Mouse (Mus musculus): Measurements from ENCODE around the gene Ushbp1. TPM values are rescaled to one million over a fixed set of nuclear protein-coding genes. Genes with fewer than 3 reads are reported as not detected.
A peak's percentile ranks its signal among the peaks of the same experiment; 100 is the strongest.

Gene Ushbp1
- polyA plus RNA-seq, 1 experiment from 2014 or later: 6.8 TPM

- 39% methylated on average over 8 of the region's 8 CpGs for WGBS
- H3K36me3 ChIP-seq: peaks cover 24% of the 10 kb centered on the region
- H3K4me3 ChIP-seq: peak overlapping the region; percentile 30
- H3K27me3 ChIP-seq (replicated peaks): no peaks in the 10 kb centered on the region; the same call in 1 of the 2 replicates
- ATAC-seq (ENCODE audit: low FRiP score, low read depth): no peak
- no peak overlapping the region; the same call in 1 of the 2 replicates for H3K27ac ChIP-seq
- no peaks in the 10 kb centered on the region for H3K9me3 ChIP-seq
- H3K9ac ChIP-seq: peak overlapping the region; percentile 51; the same call in 1 of the 2 replicates
- H3K4me1 ChIP-seq: peaks cover 51% of the 10 kb centered on the region
- H3K4me2 ChIP-seq (replicated peaks): peak overlapping the region; percentile 66
Measured at GRCm38 (mm10) chr8:71376423-71377030, 19.1 kb downstream of the Ushbp1 start.

- peaks cover 24% of the 10 kb centered on the region for H3K36me3 ChIP-seq
- ATAC-seq (ENCODE audit: low FRiP score, low read depth): peak; percentile 3
- WGBS: 7% methylated on average over 74 of the region's 74 CpGs
- H3K4me2 ChIP-seq (replicated peaks): peak overlapping the region; percentile 66
- peak overlapping the region; percentile 30 for H3K4me3 ChIP-seq
- peak overlapping the region; percentile 64; the same call in 1 of the 2 replicates for H3K27ac ChIP-seq
- peaks cover 51% of the 10 kb centered on the region for H3K4me1 ChIP-seq
- H3K9me3 ChIP-seq: no peaks in the 10 kb centered on the region
- H3K9ac ChIP-seq: peak overlapping the region; percentile 51
- no peaks in the 10 kb centered on the region; the same call in 1 of the 2 replicates for H3K27me3 ChIP-seq (replicated peaks)
Measured at GRCm38 (mm10) chr8:71375581-71376422, 19.8 kb downstream of the Ushbp1 start.

- Histone ChIP-seq H3K9ac (no peak overlapping the region), H3K9me3 (no peaks in the 10 kb centered on the region), H3K4me2 (replicated peaks) (no peak overlapping the region), H3K4me3 (no peak overlapping the region), H3K27me3 (replicated peaks) (no peaks in the 10 kb centered on the region; the same call in 1 of the 2 replicates), H3K27ac (no peak overlapping the region), H3K36me3 (peaks cover 27% of the 10 kb centered on the region), H3K4me1 (peaks cover 45% of the 10 kb centered on the region)
- 81% methylated on average over 17 of the region's 17 CpGs for WGBS
- ATAC-seq (ENCODE audit: low FRiP score, low read depth): no peak
Measured at GRCm38 (mm10) chr8:71374616-71375206, 20.9 kb downstream of the Ushbp1 start.

GRCm38 (mm10) chr8:71373000-71373399 lies 22.6 kb downstream of the Ushbp1 start:
- Histone ChIP-seq H3K9ac (no peak overlapping the region), H3K27me3 (replicated peaks) (no peaks in the 10 kb centered on the region; the same call in 1 of the 2 replicates), H3K4me2 (replicated peaks) (no peak overlapping the region), H3K9me3 (no peaks in the 10 kb centered on the region), H3K36me3 (peaks cover 30% of the 10 kb centered on the region), H3K4me1 (peaks cover 36% of the 10 kb centered on the region), H3K4me3 (no peak overlapping the region), H3K27ac (no peak overlapping the region)
- no peak for ATAC-seq (ENCODE audit: low FRiP score, low read depth)
- 93% methylated on average over 3 of the region's 3 CpGs for WGBS

GRCm38 (mm10) chr8:71372427-71372826 lies 23.2 kb downstream of the Ushbp1 start:
- Histone ChIP-seq H3K9ac (no peak overlapping the region), H3K27ac (no peak overlapping the region), H3K36me3 (peaks cover 26% of the 10 kb centered on the region), H3K27me3 (replicated peaks) (no peaks in the 10 kb centered on the region; the same call in 1 of the 2 replicates), H3K4me1 (peaks cover 41% of the 10 kb centered on the region), H3K4me2 (replicated peaks) (no peak overlapping the region), H3K4me3 (no peak overlapping the region), H3K9me3 (no peaks in the 10 kb centered on the region)
- WGBS: 89% methylated on average over 12 of the region's 12 CpGs
- no peak for ATAC-seq (ENCODE audit: low FRiP score, low read depth)

GRCm38 (mm10) chr8:71371236-71371848 lies 24.3 kb downstream of the Ushbp1 start, which contains the start of gene Ocel1:
Ocel1 (plus strand) TSS chr8:71371298.
- peaks cover 36% of the 10 kb centered on the region for H3K4me1 ChIP-seq
- WGBS: under 1% methylated on average over 68 of the region's 68 CpGs
- peak; percentile 79 for ATAC-seq (ENCODE audit: low FRiP score, low read depth)
- peaks cover 26% of the 10 kb centered on the region for H3K36me3 ChIP-seq
- peak within 1 kb of the TSS; percentile 61 for H3K9ac ChIP-seq
- no peaks in the 10 kb centered on the region for H3K27me3 ChIP-seq (replicated peaks)
- no peaks in the 10 kb centered on the region for H3K9me3 ChIP-seq
- H3K27ac ChIP-seq: peak within 1 kb of the TSS; percentile 75; the same call in 1 of the 2 replicates
- H3K4me2 ChIP-seq (replicated peaks): peak within 1 kb of the TSS; percentile 51
- peak within 1 kb of the TSS; percentile 74 for H3K4me3 ChIP-seq

- peaks cover 26% of the 10 kb centered on the region for H3K36me3 ChIP-seq
- no peak overlapping the region for H3K27ac ChIP-seq
- H3K27me3 ChIP-seq (replicated peaks): no peaks in the 10 kb centered on the region
- peak overlapping the region; percentile 74 for H3K4me3 ChIP-seq
- H3K9me3 ChIP-seq: no peaks in the 10 kb centered on the region
- peaks cover 35% of the 10 kb centered on the region for H3K4me1 ChIP-seq
- WGBS: 18% methylated on average over 5 of the region's 5 CpGs
- peak overlapping the region; percentile 51 for H3K4me2 ChIP-seq (replicated peaks)
- H3K9ac ChIP-seq: no peak overlapping the region
- no peak for ATAC-seq (ENCODE audit: low FRiP score, low read depth)
Measured at GRCm38 (mm10) chr8:71370711-71371235, 24.8 kb downstream of the Ushbp1 start.

GRCm38 (mm10) chr8:71369040-71369718 lies 26.4 kb downstream of the Ushbp1 start:
- Histone ChIP-seq H3K27ac (no peak overlapping the region), H3K9me3 (no peaks in the 10 kb centered on the region), H3K27me3 (replicated peaks) (no peaks in the 10 kb centered on the region), H3K9ac (no peak overlapping the region), H3K4me2 (replicated peaks) (0 out of 2 replicates have a peak overlapping the region, but pooled peaks have one; percentile 5), H3K4me1 (peaks cover 26% of the 10 kb centered on the region), H3K4me3 (no peak overlapping the region), H3K36me3 (peaks cover 21% of the 10 kb centered on the region)
- 90% methylated on average over 10 of the region's 10 CpGs for WGBS
- no peak for ATAC-seq (ENCODE audit: low FRiP score, low read depth)

GRCm38 (mm10) chr8:71368366-71368765 lies 27.2 kb downstream of the Ushbp1 start:
- Histone ChIP-seq H3K36me3 (peaks cover 13% of the 10 kb centered on the region), H3K9me3 (no peaks in the 10 kb centered on the region), H3K27me3 (replicated peaks) (no peaks in the 10 kb centered on the region), H3K9ac (no peak overlapping the region), H3K4me2 (replicated peaks) (0 out of 2 replicates have a peak overlapping the region, but pooled peaks have one; percentile 77), H3K4me3 (no peak overlapping the region), H3K4me1 (peaks cover 26% of the 10 kb centered on the region), H3K27ac (no peak overlapping the region)
- no peak for ATAC-seq (ENCODE audit: low FRiP score, low read depth)

- 57% methylated on average over 17 of the region's 17 CpGs for WGBS
- no peaks in the 10 kb centered on the region for H3K27me3 ChIP-seq (replicated peaks)
- peaks cover 10% of the 10 kb centered on the region for H3K36me3 ChIP-seq
- peak overlapping the region; percentile 58 for H3K4me3 ChIP-seq
- H3K27ac ChIP-seq: no peak overlapping the region; the same call in 1 of the 2 replicates
- H3K9me3 ChIP-seq: no peaks in the 10 kb centered on the region
- no peak for ATAC-seq (ENCODE audit: low FRiP score, low read depth)
- H3K4me1 ChIP-seq: peaks cover 26% of the 10 kb centered on the region
- H3K4me2 ChIP-seq (replicated peaks): peak overlapping the region; percentile 77
- H3K9ac ChIP-seq: peak overlapping the region; percentile 62
Measured at GRCm38 (mm10) chr8:71367529-71368176, 27.9 kb downstream of the Ushbp1 start.
